Mouse (Mus musculus) intestine, embryonic 14.5 days (tissue): ENCODE measurements around the gene Nrip1. TPM values are rescaled to one million over a fixed set of nuclear protein-coding genes. Genes with fewer than 3 reads are reported as not detected.

Experiments
- ATAC-seq: fragments of 200-750 bp; cut with Nextera tagmentation; replicated peaks from 2 replicates; pipeline ENCODE4 v1.8.0; 2017; ENCODE audit warnings: low read depth, moderate number of reproducible peaks, moderate TSS enrichment, moderate library complexity; ENCODE audit not compliant: low FRiP score, low TSS enrichment
- DNase-seq: peaks from one replicate; pipeline ENCODE4 v3.0.0-alpha.2; 2018; ENCODE audit warnings: low spot score
- H3K27ac ChIP-seq: fragments of 300-500 bp; sonication (generic); 2 replicates; pipeline ENCODE4 v1.5.1; 2014; ENCODE audit warnings: low read depth, mild to moderate bottlenecking, control low read depth
- H3K27me3 ChIP-seq: fragments of 300-500 bp; sonication (generic); replicated peaks from 2 replicates; pipeline ENCODE4 v1.6.1; 2014; ENCODE audit warnings: low read length, control low read depth; ENCODE audit not compliant: control insufficient read depth, insufficient read depth
- H3K36me3 ChIP-seq: fragments of 300-500 bp; sonication (generic); 2 replicates; pipeline ENCODE4 v1.6.1; 2014; ENCODE audit warnings: low read length, control low read depth; ENCODE audit not compliant: control insufficient read depth, insufficient read depth
- H3K4me1 ChIP-seq: fragments of 300-500 bp; sonication (generic); replicated peaks from 2 replicates; pipeline ENCODE4 v1.6.1; 2014; ENCODE audit warnings: low read length, control low read depth, mixed read lengths; ENCODE audit not compliant: control insufficient read depth, insufficient read depth
- H3K4me2 ChIP-seq: fragments of 300-500 bp; sonication (generic); 2 replicates; pipeline ENCODE4 v1.6.1; 2014; ENCODE audit warnings: low read length
- H3K4me3 ChIP-seq: fragments of 300-500 bp; sonication (generic); 2 replicates; pipeline ENCODE4 v1.5.1; 2014; ENCODE audit warnings: low read depth, low read length, control low read depth, mixed read lengths
- H3K9ac ChIP-seq: fragments of 300-500 bp; sonication (generic); 2 replicates; pipeline ENCODE4 v1.6.1; 2014; ENCODE audit warnings: mild to moderate bottlenecking, low read length
- H3K9me3 ChIP-seq: fragments of 300-500 bp; sonication (generic); 2 replicates; pipeline ENCODE4 v1.6.1; 2016; ENCODE audit warnings: low read length, control low read depth; ENCODE audit not compliant: control insufficient read depth
- WGBS: fragments of 180-500 bp; shearing (Covaris S2); extraction: QIAGEN DNeasy Blood & Tissue Kit; methylation state at CpG from one replicate; pipeline ENCODE4 v1.1.7; 2014; 5-methylcytosine and 5-hydroxymethylcytosine counted together
- polyA plus RNA-seq: library from polyadenylated mRNA; unstranded; fragments of >200 nt; fragmentation: Nextera tagmentation; extraction: Ambion mirVana; gene quantifications from 2 replicates; pipeline ENCODE4 v1.2.1, GENCODE M21; 2014

Nrip1 gene
- polyA plus RNA-seq, 1 experiment from 2014 or later = 37.1 TPM

DNA sequence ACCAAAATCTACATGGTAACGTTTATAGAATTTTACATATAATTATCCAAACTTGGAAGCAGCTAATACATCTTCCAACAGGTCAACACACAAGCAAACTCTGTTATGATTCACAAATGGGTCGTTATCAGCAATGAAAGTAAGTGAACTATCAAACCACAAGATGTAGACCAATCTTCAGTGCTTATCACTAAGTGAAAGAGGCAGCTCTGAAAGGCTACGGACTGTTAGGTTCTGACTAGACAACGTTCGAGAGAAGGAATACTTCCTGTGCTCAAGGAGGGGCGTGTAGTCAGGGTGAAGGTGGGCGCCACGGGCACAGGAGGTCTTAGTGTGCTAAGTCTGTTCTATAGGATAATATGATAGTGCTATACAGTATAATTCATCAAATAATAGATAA lies 93.3 kb downstream of the Nrip1 start:
- Histone ChIP-seq H3K9me3 (no peaks in the 10 kb centered on the region), H3K36me3 (no peaks in the 10 kb centered on the region), H3K4me2 (no peak overlapping the region), H3K4me1 (no peaks in the 10 kb centered on the region), H3K9ac (no peak overlapping the region), H3K4me3 (no peak overlapping the region), H3K27ac (no peak overlapping the region), H3K27me3 (no peaks in the 10 kb centered on the region)
- WGBS = 86% methylated on average over 8 of the region's 8 CpGs
- ATAC-seq (no peak), DNase-seq (no peak)

DNA sequence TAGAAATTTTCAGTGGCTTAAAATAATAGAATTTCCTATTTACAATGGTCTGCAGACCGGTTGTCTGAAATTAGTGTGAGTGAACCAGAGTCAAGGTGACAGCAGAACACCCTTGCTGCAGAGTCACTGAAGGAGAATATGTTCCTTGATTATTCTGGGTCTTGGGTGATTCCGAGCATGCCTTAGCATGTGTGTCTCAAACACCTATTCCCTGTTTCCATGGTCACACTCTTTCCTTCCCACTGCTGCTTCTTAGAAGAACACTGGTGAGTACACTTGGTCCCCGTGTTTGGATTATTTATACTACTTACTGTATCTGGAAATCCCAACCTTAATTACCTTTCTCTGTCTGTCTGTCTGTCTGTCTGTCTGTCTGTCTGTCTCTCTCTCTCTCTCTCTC lies 97.4 kb downstream of the Nrip1 start:
- H3K27ac ChIP-seq = no peak overlapping the region
- H3K36me3 ChIP-seq = no peaks in the 10 kb centered on the region
- no peaks in the 10 kb centered on the region for H3K27me3 ChIP-seq
- DNase-seq = no peak
- no peaks in the 10 kb centered on the region for H3K9me3 ChIP-seq
- H3K4me3 ChIP-seq = no peak overlapping the region
- no peak overlapping the region for H3K4me2 ChIP-seq
- no peak for ATAC-seq
- no peaks in the 10 kb centered on the region for H3K4me1 ChIP-seq
- no peak overlapping the region for H3K9ac ChIP-seq
- WGBS = 83% methylated on average over 3 of the region's 3 CpGs

GRCm38 (mm10) chr16:76275584-76275983 lies 98.0 kb downstream of the Nrip1 start:
- Histone ChIP-seq H3K4me2 (no peak overlapping the region), H3K9ac (no peak overlapping the region), H3K9me3 (no peaks in the 10 kb centered on the region), H3K4me1 (no peaks in the 10 kb centered on the region), H3K27me3 (no peaks in the 10 kb centered on the region), H3K4me3 (no peak overlapping the region), H3K27ac (no peak overlapping the region), H3K36me3 (no peaks in the 10 kb centered on the region)
- DNase-seq = no peak
- WGBS = 76% methylated on average over 3 of the region's 3 CpGs
- no peak for ATAC-seq

DNA sequence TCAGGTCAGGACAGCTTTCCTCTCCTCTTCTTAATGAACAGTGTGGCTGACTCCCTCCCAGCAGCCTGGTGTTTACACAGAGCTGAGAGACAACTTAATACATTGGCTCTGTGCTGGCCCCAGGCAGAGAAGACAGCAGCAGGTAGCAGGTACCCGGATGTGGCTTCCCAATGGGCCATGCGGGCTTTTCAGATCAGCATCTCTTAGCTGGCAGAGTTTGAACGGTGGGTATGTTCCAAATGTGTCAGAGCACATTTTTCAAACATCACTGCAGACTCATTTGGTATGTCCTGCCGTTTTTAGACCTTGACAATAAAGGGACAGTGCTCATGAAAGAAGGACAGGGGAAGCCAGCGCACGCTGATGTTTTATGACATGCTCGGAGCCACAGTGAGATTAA lies 98.5 kb downstream of the Nrip1 start:
- H3K27me3 ChIP-seq = no peaks in the 10 kb centered on the region
- no peak overlapping the region for H3K4me2 ChIP-seq
- H3K36me3 ChIP-seq = no peaks in the 10 kb centered on the region
- no peak overlapping the region for H3K4me3 ChIP-seq
- H3K9me3 ChIP-seq = no peaks in the 10 kb centered on the region
- 63% methylated on average over 7 of the region's 7 CpGs for WGBS
- H3K27ac ChIP-seq = no peak overlapping the region
- ATAC-seq = no peak
- no peak overlapping the region for H3K9ac ChIP-seq
- H3K4me1 ChIP-seq = no peaks in the 10 kb centered on the region
- DNase-seq = no peak

DNA sequence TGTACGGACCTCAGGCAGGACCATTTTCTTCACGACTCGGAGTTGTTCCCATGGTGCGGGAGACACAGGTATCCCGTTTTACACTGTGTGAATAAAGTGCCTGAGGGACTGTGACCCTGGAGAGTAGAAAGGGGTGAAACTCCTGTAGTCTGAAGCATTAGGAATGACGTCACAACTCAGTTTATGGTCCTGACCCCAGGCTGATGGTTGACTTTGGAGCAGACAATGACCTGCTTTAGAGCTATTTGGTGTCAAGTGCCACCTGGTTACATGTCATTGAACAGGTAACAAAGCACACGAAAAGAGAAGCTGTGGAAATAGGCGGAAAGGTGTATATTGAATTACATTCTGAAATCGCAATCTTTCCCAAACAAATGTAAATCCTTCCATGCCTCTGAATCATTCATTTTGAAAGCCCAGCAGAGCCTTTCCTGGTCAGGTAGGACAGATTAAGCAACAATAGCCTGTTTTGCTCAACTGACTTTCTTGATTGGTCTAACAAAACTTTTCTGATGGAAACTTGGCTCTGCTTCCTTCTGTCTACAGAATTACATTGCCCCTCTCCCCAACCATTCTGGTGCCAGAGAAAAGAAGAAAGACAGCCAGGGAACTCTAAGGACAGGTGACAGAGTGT lies 106.9 kb downstream of the Nrip1 start:
- DNase-seq (no peak), ATAC-seq (no peak; the same call in 1 of the 2 replicates)
- no peak overlapping the region for H3K4me3 ChIP-seq
- H3K9ac ChIP-seq = no peak overlapping the region
- no peak overlapping the region for H3K4me2 ChIP-seq
- no peaks in the 10 kb centered on the region for H3K9me3 ChIP-seq
- no peaks in the 10 kb centered on the region for H3K36me3 ChIP-seq
- no peaks in the 10 kb centered on the region for H3K4me1 ChIP-seq
- no peak overlapping the region for H3K27ac ChIP-seq
- H3K27me3 ChIP-seq = no peaks in the 10 kb centered on the region
- WGBS = 82% methylated on average over 9 of the region's 9 CpGs

DNA sequence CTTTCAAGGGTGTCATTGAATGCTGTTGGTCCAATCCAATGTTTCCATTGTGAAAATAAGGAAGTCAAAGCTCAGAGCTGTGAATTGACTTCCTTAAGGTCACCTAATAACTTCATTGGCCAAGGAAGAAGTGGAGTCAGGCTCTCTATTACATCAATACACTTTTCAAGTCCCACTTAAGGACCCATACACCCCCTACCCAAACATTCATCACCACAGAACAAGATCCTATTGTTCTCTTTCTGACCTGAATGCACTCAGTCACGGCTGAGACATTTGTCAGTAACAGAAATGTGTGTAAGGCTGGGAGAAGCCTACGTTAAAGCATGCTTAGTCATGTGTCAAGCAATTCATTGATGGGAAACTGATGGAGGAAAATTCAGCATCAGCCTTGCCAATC lies 107.8 kb downstream of the Nrip1 start:
- Histone ChIP-seq H3K27me3 (no peaks in the 10 kb centered on the region), H3K4me3 (no peak overlapping the region), H3K4me1 (no peaks in the 10 kb centered on the region), H3K27ac (no peak overlapping the region), H3K9ac (no peak overlapping the region), H3K36me3 (no peaks in the 10 kb centered on the region), H3K9me3 (no peaks in the 10 kb centered on the region), H3K4me2 (no peak overlapping the region)
- 66% methylated on average over 2 of the region's 2 CpGs for WGBS
- no peak for DNase-seq
- no peak for ATAC-seq

DNA sequence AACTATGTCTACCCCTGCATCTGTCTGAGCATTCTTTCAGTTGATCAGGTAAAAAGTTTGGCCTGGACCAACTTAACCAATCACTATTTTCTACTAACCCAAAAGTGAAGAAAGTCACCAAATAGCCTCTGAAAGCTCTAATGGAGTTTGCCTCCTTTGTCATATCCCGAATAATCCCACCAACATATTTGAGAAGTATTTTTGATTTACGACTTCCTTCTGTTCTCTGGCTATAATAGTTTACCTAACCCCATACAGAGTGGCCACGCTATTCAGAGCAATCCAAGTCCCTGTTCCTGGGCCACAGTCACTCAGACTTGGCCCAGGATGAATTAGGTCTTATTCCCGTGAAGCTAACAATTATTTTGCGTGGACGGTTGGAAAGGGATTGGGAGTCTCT lies 108.3 kb downstream of the Nrip1 start:
- Histone ChIP-seq H3K36me3 (no peaks in the 10 kb centered on the region), H3K27me3 (no peaks in the 10 kb centered on the region), H3K9ac (no peak overlapping the region), H3K4me1 (no peaks in the 10 kb centered on the region), H3K9me3 (no peaks in the 10 kb centered on the region), H3K4me2 (no peak overlapping the region), H3K27ac (no peak overlapping the region), H3K4me3 (no peak overlapping the region)
- DNase-seq = no peak
- 59% methylated on average over 6 of the region's 6 CpGs for WGBS
- ATAC-seq = no peak

DNA sequence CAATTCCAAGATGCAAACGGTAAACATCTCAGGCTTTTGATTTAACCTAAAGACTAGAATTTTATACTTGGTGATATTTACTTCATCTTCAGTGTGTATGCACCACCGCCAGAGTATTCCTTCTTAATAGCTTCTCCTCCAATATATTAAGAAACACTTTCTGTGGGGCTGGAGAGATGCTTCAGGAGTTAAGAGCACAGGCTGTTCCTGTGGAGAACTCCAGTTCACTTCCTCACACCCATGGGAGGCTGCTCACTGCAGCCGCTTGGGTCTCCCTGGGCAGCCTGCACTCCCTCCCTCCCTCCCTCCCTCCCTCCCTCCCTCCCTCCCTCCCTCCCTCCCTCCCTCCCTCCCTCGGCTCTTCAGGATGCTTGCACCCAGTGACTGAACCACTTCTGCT lies 110.2 kb downstream of the Nrip1 start:
- H3K27ac ChIP-seq = no peak overlapping the region
- no peak overlapping the region for H3K4me2 ChIP-seq
- H3K4me3 ChIP-seq = no peak overlapping the region
- 75% methylated on average over 3 of the region's 4 CpGs for WGBS
- no peaks in the 10 kb centered on the region for H3K27me3 ChIP-seq
- H3K9ac ChIP-seq = no peak overlapping the region
- H3K36me3 ChIP-seq = no peaks in the 10 kb centered on the region
- no peaks in the 10 kb centered on the region for H3K4me1 ChIP-seq
- ATAC-seq = no peak
- no peaks in the 10 kb centered on the region for H3K9me3 ChIP-seq
- no peak for DNase-seq

DNA sequence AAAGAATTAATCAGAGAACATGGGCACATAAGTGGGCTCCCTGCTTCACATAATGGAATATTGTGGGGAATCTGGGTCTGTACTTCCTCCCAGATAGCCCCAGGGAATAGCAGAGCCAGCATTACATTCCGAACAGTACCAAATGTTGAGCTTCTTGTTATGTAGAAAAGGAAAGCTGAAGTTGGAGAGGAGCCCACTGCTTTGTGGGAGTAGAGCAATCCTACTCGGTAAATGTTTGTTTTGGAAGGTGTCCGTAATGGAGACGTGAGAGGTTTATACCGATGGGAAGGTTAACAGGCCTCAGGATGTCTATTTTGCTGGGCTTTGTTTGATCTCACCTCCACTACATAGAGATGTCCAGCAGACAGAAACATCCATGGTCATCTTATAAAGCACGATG lies 113.3 kb downstream of the Nrip1 start:
- Histone ChIP-seq H3K4me1 (no peaks in the 10 kb centered on the region), H3K27me3 (no peaks in the 10 kb centered on the region), H3K36me3 (no peaks in the 10 kb centered on the region), H3K27ac (no peak overlapping the region), H3K9ac (no peak overlapping the region), H3K4me3 (no peak overlapping the region), H3K9me3 (no peaks in the 10 kb centered on the region), H3K4me2 (no peak overlapping the region)
- no peak for ATAC-seq
- DNase-seq = no peak
- 59% methylated on average over 6 of the region's 6 CpGs for WGBS
